Mouse (Mus musculus) kidney, adult 2 months (tissue): ENCODE measurements around the gene Arntl2. TPM values are rescaled to one million over a fixed set of nuclear protein-coding genes. Genes with fewer than 3 reads are reported as not detected.
"Not testable (repeated sequence)": the region's sequence is repeated elsewhere in the genome, so short reads cannot be mapped to it uniquely, and the experiment has no call there.

Experiments used
- DNase-seq: peaks from one replicate; pipeline ENCODE4 v3.0.0; 2021
- H3K27ac ChIP-seq: fragments of 200-500 bp; 2 replicates; pipeline ENCODE4 v1.5.1; 2012; ENCODE audit warnings: low read depth, low read length, control low read depth, inconsistent platforms; ENCODE audit not compliant: insufficient read depth
- H3K27me3 ChIP-seq: fragments of 200-500 bp; replicated peaks from 2 replicates; pipeline ENCODE4 v1.6.1; 2012; ENCODE audit warnings: mild to moderate bottlenecking, moderate library complexity, low read length, inconsistent platforms; ENCODE audit not compliant: control insufficient read depth, insufficient read depth
- H3K36me3 ChIP-seq: fragments of 200-500 bp; 2 replicates; pipeline ENCODE4 v1.6.1; 2012; ENCODE audit warnings: mild to moderate bottlenecking, moderate library complexity, low read length, inconsistent platforms; ENCODE audit not compliant: control insufficient read depth, insufficient read depth
- H3K4me1 ChIP-seq: fragments of 200-500 bp; 2 replicates; pipeline ENCODE4 v1.6.1; 2011; ENCODE audit warnings: low read length; ENCODE audit not compliant: control insufficient read depth, insufficient read depth
- H3K4me3 ChIP-seq: fragments of 200-500 bp; 2 replicates; pipeline ENCODE4 v1.5.1; 2011; ENCODE audit warnings: mild to moderate bottlenecking, low read depth, low read length, control low read depth; ENCODE audit not compliant: insufficient read depth
- CTCF ChIP-seq: fragments of 200-500 bp; conservative IDR thresholded peaks from 2 replicates; pipeline ENCODE4 v1.5.1; 2011; ENCODE audit warnings: low read depth, mild to moderate bottlenecking, control low read depth, low read length, moderate library complexity, mixed read lengths; ENCODE audit not compliant: insufficient read depth, insufficient read length
- POLR2A ChIP-seq: fragments of 200-500 bp; IDR thresholded peaks from one replicate; pipeline ENCODE4 v1.6.1; 2011; ENCODE audit warnings: low read depth, low read length, control low read depth
- WGBS: fragments of 180-500 bp; shearing (Covaris S2); methylation state at CpG from one replicate; pipeline ENCODE4 v1.1.7; 2018; 5-methylcytosine and 5-hydroxymethylcytosine counted together
- polyA plus RNA-seq: library from polyadenylated mRNA; depleted of rRNA; stranded (reverse); fragments of >200 nt; gene quantifications from 2 replicates; pipeline ENCODE4 v1.2.3, GENCODE M21; 2012

The Arntl2 gene
- polyA plus RNA-seq, 1 experiment = 3.3 TPM

DNA sequence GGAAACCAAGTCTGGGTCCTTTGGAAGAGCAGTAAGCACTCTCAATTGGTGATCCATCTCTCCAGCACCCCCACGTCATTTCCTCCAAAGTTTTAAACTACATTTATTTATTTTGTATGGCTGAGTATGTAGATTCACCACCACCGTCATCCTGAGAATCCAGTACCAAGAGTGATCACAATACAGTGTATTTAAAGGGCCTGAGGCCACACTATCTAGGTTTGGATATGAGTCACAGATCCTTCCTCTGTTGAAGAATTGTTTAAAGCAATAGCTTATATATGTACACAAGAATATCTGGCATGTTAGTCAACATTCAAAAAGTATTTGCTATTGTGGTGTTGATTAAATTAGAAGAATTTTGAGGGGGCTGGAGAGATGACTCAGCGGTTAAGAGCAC, 52.4 kb downstream of the Arntl2 start:
- Histone ChIP-seq H3K27ac (no peak overlapping the region), H3K27me3 (no peaks in the 10 kb centered on the region), H3K4me1 (no peaks in the 10 kb centered on the region), H3K4me3 (no peak overlapping the region), H3K36me3 (no peaks in the 10 kb centered on the region)
- no peak for TF ChIP-seq POLR2A
- TF ChIP-seq CTCF = no peak
- no peak for DNase-seq
- 91% methylated on average over 3 of the region's 3 CpGs for WGBS

DNA sequence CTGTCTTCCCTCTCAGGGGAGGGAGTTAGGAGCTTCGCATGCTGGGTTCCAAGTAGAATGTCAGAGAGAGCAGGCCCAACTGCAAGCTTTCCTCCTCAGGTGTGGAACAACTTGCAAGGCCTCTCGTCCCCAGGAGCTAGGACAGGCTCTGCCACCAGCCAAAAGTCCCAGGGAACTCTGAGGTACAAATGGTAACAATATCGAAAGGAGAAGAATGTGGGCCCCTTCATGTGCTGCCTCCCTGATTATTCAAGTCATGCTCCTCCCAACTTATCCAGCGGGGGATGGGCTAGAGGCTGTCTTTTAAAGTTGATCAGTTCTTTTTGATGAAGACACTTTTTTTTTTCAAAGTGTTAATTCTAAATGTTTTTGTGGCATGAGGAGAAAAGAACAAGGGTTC, 54.2 kb downstream of the Arntl2 start, which contains the start of gene Smco2:
Gene Smco2 (plus strand): TSS at position 55 of the 400 bp plus-strand sequence.
- no peaks in the 10 kb centered on the region for H3K27me3 ChIP-seq
- DNase-seq = no peak
- no peak for TF ChIP-seq CTCF
- no peak for TF ChIP-seq POLR2A
- no peak within 1 kb of the TSS for H3K27ac ChIP-seq
- H3K4me3 ChIP-seq = no peak within 1 kb of the TSS
- 88% methylated on average over 4 of the region's 4 CpGs for WGBS
- no peaks in the 10 kb centered on the region for H3K4me1 ChIP-seq
- no peaks in the 10 kb centered on the region for H3K36me3 ChIP-seq

DNA sequence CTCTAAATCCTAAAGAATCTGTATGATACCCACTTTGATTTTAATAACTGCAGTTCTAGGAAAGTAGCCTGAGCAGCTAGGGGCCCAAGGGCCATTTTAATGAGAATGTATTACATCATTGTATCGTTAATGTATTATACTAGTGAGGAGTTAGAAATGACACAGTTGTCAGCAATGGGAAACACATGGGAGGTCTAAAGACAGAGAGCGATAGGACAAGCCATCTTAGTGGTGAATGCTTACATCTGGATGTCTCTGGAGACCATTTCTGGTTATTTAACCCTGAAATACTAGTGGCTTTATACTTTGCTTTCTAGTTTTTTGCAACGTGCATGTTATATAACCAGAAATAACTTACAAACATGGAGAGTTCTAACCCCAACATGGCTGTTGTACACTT, 56.1 kb downstream of the Arntl2 start:
- Histone ChIP-seq H3K27me3 (no peaks in the 10 kb centered on the region), H3K4me1 (no peaks in the 10 kb centered on the region), H3K36me3 (no peaks in the 10 kb centered on the region), H3K4me3 (no peak overlapping the region), H3K27ac (no peak overlapping the region)
- no peak for TF ChIP-seq CTCF
- no peak for TF ChIP-seq POLR2A
- WGBS = 79% methylated on average over 3 of the region's 3 CpGs
- no peak for DNase-seq

DNA sequence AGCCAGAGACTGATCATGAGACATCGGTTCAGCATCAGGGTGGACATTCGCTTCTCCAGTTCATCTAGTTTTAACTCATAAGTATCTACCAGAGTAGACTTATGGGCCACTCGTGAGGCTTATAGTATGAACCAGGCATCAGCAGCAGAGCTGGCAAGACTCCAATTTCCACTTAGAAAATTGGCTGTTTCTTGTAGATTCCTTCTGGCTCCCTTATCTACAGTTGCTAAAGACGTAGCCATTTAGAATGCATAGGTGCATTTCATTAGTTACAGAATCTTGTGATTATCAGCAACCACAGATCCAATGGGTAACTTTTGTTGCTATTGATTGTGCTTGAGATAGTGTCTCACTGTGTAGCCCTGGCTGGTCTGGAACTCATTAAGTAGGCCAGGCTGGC, 56.9 kb downstream of the Arntl2 start:
- no peaks in the 10 kb centered on the region for H3K27me3 ChIP-seq
- H3K27ac ChIP-seq = no peak overlapping the region
- TF ChIP-seq CTCF = no peak
- no peak for TF ChIP-seq POLR2A
- DNase-seq = no peak
- H3K4me3 ChIP-seq = no peak overlapping the region
- no peaks in the 10 kb centered on the region for H3K4me1 ChIP-seq
- 78% methylated on average over 4 of the region's 4 CpGs for WGBS
- H3K36me3 ChIP-seq = no peaks in the 10 kb centered on the region

DNA sequence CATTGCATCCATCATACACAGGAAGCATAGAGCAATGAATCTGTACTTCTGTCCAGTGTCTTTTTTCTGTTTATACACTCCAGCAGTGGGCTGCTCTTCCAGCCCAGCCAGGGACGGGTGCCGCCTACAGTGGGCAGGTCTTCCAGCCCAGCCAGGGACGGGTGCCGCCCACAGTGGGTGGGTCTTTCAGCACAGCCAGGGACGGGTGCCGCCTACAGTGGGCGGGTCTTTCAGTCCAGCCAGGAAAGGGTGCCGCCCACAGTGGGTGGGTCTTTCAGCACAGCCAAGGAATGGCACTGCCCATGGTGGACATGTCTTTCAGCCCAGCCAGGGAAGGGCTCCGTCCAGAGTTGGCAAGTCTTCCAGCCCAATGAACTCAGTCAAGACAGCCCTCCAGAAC, 59.3 kb downstream of the Arntl2 start:
- no peaks in the 10 kb centered on the region for H3K36me3 ChIP-seq

DNA sequence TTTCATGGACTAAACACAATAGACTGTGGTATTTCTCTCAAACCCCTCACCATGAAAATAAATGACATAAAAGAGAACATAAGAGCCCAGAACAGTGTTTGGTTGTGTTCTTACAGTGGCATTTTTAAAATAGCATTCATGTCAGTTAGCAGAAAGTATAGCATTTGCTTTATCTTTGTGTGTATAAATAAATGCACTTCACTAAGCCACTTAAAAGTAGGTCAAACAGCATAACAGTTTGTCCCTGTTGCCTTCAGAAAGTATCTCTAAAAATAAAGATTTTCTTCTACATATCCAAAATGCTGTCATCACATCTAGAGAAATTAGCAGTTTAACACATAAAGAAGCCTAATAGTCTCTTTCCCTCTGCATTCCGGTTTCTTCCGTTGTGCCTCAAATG, 61.5 kb downstream of the Arntl2 start:
- TF ChIP-seq POLR2A (no peak), CTCF (no peak)
- WGBS = 94% methylated on average over 2 of the region's 2 CpGs
- Histone ChIP-seq H3K4me1 (no peaks in the 10 kb centered on the region), H3K27me3 (no peaks in the 10 kb centered on the region), H3K27ac (no peak overlapping the region), H3K36me3 (no peaks in the 10 kb centered on the region), H3K4me3 (no peak overlapping the region)
- no peak for DNase-seq

More for the DNA sequence above, 59.3 kb downstream of the Arntl2 start:
- Histone ChIP-seq H3K27ac (no peak overlapping the region), H3K27me3 (no peaks in the 10 kb centered on the region), H3K4me3 (no peak overlapping the region), H3K4me1 (no peaks in the 10 kb centered on the region)
- DNase-seq = no peak
- 95% methylated on average over 9 of the region's 9 CpGs for WGBS
- TF ChIP-seq CTCF = no peak
- TF ChIP-seq POLR2A = no peak

DNA sequence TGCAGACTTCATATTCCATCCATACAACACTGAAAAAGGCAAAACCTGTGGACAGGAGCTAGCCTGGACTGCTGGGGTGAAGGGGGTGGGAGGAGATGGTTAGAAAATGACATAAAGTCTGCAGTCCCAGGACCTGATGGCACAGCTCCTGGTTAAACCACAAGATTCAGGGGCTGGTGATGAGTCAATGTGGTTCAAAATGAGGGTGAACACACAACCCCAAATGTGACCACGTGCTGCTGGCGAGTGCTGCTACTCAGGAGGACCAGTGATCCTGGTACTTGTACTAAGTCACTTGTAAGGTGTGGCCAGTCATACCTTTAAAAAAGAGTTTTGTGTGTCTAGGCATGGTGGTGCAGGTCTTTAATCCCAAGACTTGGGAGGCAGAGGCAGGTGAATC, 67.3 kb downstream of the Arntl2 start:
- TF ChIP-seq CTCF (no peak), POLR2A (no peak)
- Histone ChIP-seq H3K27me3 (no peaks in the 10 kb centered on the region), H3K36me3 (no peaks in the 10 kb centered on the region), H3K4me3 (no peak overlapping the region), H3K4me1 (no peaks in the 10 kb centered on the region), H3K27ac (no peak overlapping the region)
- DNase-seq = no peak
- WGBS = 91% methylated on average over 2 of the region's 2 CpGs

DNA sequence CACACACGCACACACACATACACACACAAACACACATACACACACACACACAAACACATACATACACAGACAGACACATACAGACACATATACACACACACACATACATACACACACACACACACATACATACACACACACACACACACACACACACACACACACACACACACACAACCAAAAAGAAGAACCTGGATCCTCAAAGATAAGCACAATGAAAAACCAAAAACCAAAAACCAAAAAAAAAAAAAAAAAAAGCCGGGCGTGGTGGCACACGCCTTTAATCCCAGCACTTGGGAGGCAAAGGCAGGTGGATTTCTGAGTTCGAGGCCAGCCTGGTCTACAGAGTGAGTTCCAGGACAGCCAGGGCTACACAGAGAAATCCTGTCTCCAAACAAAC, 68.5 kb downstream of the Arntl2 start:
- not testable (repeated sequence) for H3K27me3 ChIP-seq, DNase-seq, H3K4me3 ChIP-seq, H3K27ac ChIP-seq, H3K36me3 ChIP-seq, H3K4me1 ChIP-seq
- WGBS = 91% methylated on average over 3 of the region's 5 CpGs
